Mouse (Mus musculus) gastrocnemius, postnatal 36 days (tissue): ENCODE results near the gene Atxn7l1. TPM values are rescaled to one million over a fixed set of nuclear protein-coding genes. Genes with fewer than 3 reads are reported as not detected.

Source experiments
- DNase-seq, 2 experiments: peaks; one replicate each; pipeline ENCODE4 v3.0.0; 2022
- intact Hi-C: fragments of 180-260 bp; cut with DNase I; formaldehyde crosslinking; loops from one replicate; pipeline ENCODE4 v1.15.1; 2025
- total RNA-seq, 2 experiments: library from RNA; stranded (reverse); gene quantifications; 2 replicates each; pipeline ENCODE4 v1.2.3; 2021

Atxn7l1 gene
- total RNA-seq, 2 experiments from 2014 or later: 15.4 to 16.0 TPM

- DNase-seq: no peak
- intact Hi-C loops: no loop called here
These were observed 70.8 kb downstream of the Atxn7l1 start for GRCm38 (mm10) chr12:33218215-33218859.

DNA sequence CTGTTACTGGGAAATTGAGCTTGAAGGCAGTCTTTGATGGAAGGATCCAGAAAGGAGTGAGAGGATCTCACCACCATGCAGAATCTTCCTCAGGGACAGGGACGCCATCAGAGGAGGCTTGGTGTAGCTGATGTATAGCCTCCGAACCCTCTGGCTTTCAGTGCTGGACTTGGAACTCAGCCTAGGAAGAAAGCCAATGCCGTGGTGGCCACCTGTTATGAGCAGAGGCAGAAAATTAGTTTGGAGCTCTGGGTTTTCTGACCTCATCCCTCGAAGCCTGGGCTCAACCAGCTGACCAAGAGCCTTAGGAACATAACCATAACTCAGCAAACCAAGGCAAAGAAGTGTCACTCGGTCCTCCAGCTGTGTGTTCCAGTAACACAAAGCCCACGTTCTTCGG is 71.9 kb downstream of the Atxn7l1 start:
- intact Hi-C loops: no loop called here
- no peak for DNase-seq

- intact Hi-C loops: no loop called here
- no peak for DNase-seq
These were observed 72.6 kb downstream of the Atxn7l1 start for GRCm38 (mm10) chr12:33220081-33220480.

- no peak for DNase-seq
- intact Hi-C loops: no loop called here
These were observed 73.1 kb downstream of the Atxn7l1 start for GRCm38 (mm10) chr12:33220509-33221051.

- DNase-seq: no peak
- intact Hi-C loops: no loop called here
These were observed 74.7 kb downstream of the Atxn7l1 start for GRCm38 (mm10) chr12:33222187-33222586.

DNA sequence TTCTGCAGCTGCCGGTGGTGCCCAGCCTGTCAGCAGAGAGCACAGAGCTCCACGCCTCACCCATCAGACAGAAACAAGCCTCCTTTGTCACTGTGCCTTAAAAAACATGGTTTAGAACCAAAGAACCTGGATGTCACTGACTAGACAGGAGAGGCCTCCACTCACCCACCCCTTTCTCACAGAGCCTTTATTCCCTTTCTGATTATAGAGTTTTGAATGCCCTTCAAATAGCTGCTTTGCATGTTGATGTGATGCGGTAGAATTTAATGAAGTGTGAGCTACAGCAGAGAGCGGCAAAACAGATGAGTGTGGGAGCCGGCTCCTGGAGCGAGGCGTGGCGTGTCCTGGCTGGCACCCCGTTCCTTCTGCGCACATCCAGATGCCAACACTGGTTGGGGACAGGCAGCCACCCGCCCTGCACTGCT is 77.6 kb downstream of the Atxn7l1 start:
- DNase-seq: no peak
- intact Hi-C loops: no loop called here

DNA sequence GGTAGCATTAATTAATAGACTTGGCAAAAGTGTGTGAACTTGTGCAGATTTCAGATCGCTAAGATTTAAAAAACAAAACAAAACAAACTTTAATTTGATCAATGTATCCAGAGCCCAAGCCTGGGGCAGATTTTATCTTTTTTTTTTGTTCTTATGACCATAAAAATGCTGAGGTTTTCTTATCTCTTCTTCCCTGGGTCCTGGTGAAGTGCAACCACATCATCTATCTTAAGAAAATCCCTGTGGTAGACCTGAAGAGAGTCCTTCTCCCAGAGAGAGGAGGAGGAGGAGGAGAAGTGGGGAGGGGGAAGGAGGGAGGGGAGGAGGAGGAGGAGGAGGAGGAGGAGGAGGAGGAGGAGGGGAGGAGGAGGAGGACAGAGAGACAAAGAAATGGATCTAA is 78.5 kb downstream of the Atxn7l1 start:
- intact Hi-C loops: no loop called here
- DNase-seq: no peak

GRCm38 (mm10) chr12:33226596-33226995 is 79.1 kb downstream of the Atxn7l1 start:
- DNase-seq: no peak
- intact Hi-C loops: no loop called here

DNA sequence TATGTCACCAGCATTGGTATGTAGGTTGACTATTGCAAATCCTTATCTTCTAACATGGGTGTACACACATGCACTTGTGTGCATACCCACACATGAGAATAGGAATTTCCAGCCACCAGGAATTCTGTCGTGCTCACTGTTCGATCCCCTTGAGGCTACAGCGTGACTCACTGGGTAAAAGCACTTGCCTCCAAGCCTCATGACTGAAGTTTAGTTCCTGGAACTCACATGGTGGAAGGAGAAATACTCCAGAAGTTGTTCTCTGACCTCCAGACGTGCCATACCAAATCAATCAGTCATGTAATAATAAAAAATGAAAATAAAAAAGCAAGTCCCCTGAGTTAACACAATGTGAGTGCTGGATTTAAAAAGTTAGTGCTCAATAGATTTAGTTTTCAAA is 87.8 kb downstream of the Atxn7l1 start:
- no peak for DNase-seq
- intact Hi-C loops: no loop called here

DNA sequence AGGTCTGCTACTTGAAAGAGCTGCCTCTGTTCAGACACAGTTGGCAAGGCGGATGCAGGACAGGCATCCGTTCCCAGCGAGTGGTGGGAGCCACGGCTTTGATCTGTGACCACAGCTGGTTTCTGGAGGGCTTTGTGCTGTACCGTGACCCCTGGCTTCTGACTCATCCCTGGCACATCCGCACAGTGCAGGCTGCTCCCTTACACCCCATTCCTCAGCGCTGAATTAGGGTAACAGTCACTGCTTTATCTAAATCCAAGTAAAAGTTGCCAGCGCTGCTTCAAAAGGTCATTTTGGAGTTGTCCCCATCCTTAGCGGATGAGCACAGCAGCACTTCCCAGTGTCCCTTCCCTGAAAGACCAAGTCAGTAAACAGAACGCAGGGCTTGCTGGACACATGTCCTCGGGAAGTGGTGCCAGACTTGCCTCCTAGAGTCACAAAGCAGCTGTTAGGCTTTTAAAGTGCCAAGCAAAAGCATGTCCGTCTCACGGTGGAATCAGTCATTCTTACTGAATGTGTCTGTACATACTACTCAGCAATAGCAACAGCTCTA is 88.4 kb downstream of the Atxn7l1 start:
- intact Hi-C loops: no loop called here
- peak; percentile 38 for DNase-seq

GRCm38 (mm10) chr12:33236344-33237049 is 89.0 kb downstream of the Atxn7l1 start:
- intact Hi-C loops: no loop called here
- DNase-seq: no peak

- DNase-seq: no peak
- intact Hi-C loops: no loop called here
These were observed 89.6 kb downstream of the Atxn7l1 start for GRCm38 (mm10) chr12:33237108-33237507.

- no peak for DNase-seq
- intact Hi-C loops: no loop called here
These were observed 95.2 kb downstream of the Atxn7l1 start for GRCm38 (mm10) chr12:33242679-33243078.

GRCm38 (mm10) chr12:33244132-33244875 is 96.8 kb downstream of the Atxn7l1 start:
- intact Hi-C loops: no loop called here
- DNase-seq: no peak

DNA sequence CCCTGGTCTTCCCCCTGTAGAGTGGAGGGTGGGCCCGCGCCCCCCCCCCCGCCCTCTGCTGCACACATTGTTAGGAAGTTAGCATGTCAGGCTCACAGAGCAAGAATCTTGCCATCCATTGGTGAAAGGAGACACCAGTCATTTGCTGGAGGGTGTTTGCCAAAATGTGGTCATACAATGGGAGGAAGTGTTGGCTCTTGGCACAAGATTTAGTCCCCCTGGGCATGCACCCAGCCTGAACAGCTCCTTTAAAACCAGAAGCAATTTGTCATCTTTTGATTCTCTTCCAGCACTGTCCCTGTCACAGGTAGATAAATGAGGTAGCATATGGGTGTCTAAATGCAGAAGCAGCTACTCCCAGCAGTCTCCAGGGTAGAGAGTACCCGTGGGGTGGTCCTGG is 98.0 kb downstream of the Atxn7l1 start:
- no peak for DNase-seq
- intact Hi-C loops: no loop called here

- intact Hi-C loops: no loop called here
- DNase-seq: no peak
These were observed 99.4 kb downstream of the Atxn7l1 start for GRCm38 (mm10) chr12:33246878-33247277.

- DNase-seq: no peak
- intact Hi-C loops: no loop called here
These were observed 102.7 kb downstream of the Atxn7l1 start for GRCm38 (mm10) chr12:33250197-33250596.

GRCm38 (mm10) chr12:33251399-33251798 is 103.9 kb downstream of the Atxn7l1 start:
- intact Hi-C loops: no loop called here
- DNase-seq: no peak

DNA sequence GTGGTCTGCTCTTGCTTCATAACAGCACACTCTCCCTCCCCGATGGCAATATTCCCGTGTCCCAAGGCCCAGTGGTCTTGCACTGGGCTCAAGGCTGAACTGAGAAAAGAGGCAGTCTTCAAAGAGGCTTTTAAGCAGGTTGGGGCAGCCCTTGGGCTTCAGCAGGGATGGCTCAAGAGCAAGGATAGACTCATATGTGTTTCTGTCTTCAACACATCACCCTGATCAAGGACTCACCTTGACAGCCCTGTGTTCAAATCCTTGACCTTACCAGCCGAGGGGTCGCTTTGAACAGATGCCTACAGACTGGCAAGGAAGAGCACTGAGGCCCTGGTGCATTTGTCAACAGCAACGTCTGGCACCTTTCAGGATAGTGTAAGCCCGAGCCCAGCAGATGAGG is 105.1 kb downstream of the Atxn7l1 start:
- DNase-seq: no peak
- intact Hi-C loops: no loop called here

- no peak for DNase-seq
- intact Hi-C loops: no loop called here
These were observed 105.7 kb downstream of the Atxn7l1 start for GRCm38 (mm10) chr12:33253206-33253605.

DNA sequence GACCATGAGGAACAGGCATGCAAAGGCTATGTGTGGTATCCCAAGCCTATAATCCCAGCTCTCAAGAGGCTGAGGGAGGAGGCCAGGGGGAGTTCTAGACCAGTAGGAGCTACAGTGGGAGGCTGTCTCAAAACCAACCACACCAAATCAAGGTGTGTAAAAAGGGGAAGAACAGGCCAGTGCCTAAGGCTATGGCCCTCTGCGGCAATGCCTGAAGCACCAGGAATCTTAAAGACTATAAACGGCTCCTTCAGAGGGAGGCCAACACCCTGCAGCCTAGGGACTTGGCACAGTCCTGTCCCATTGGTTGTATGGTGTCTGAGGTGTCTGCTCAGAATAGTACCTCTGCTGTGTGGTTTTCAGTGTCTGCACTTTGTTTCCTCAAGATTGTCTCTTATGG is 107.8 kb downstream of the Atxn7l1 start:
- no peak for DNase-seq
- intact Hi-C loops: no loop called here
